Mouse (Mus musculus) urinary bladder, adult 2 months (tissue): Measurements from ENCODE around the gene Tbc1d8. TPM values are rescaled to one million over a fixed set of nuclear protein-coding genes. Genes with fewer than 3 reads are reported as not detected.

Experiments used
- DNase-seq: peaks from one replicate; pipeline ENCODE4 v3.0.0; 2022; ENCODE audit warnings: low spot score
- polyA plus RNA-seq: library from polyadenylated mRNA; depleted of rRNA; stranded (reverse); fragments of >200 nt; gene quantifications from 2 replicates; pipeline ENCODE4 v1.2.3, GENCODE M21; 2012

Tbc1d8 gene
- polyA plus RNA-seq, 1 experiment: 40.9 TPM

- no peak for DNase-seq
Observed at GRCm38 (mm10) chr1:39394096-39394495, 84.5 kb downstream of the Tbc1d8 start.

- DNase-seq: no peak
Observed at GRCm38 (mm10) chr1:39393217-39393867, 85.2 kb downstream of the Tbc1d8 start.

GRCm38 (mm10) chr1:39392189-39392588 is 86.4 kb downstream of the Tbc1d8 start:
- DNase-seq: peak; percentile 66

GRCm38 (mm10) chr1:39391652-39392051 is 86.9 kb downstream of the Tbc1d8 start:
- no peak for DNase-seq

GRCm38 (mm10) chr1:39389338-39389737 is 89.2 kb downstream of the Tbc1d8 start:
- no peak for DNase-seq

GRCm38 (mm10) chr1:39388163-39388562 is 90.4 kb downstream of the Tbc1d8 start:
- no peak for DNase-seq

- no peak for DNase-seq
Observed at GRCm38 (mm10) chr1:39387497-39387896, 91.1 kb downstream of the Tbc1d8 start.

- no peak for DNase-seq
Observed at GRCm38 (mm10) chr1:39386456-39386855, 92.1 kb downstream of the Tbc1d8 start.

GRCm38 (mm10) chr1:39384914-39385313 is 93.6 kb downstream of the Tbc1d8 start:
- DNase-seq: no peak

GRCm38 (mm10) chr1:39381017-39381416 is 97.5 kb downstream of the Tbc1d8 start:
- DNase-seq: no peak

GRCm38 (mm10) chr1:39379021-39379420 is 99.5 kb downstream of the Tbc1d8 start:
- no peak for DNase-seq

GRCm38 (mm10) chr1:39378540-39378939 is 100.0 kb downstream of the Tbc1d8 start:
- no peak for DNase-seq

- DNase-seq: no peak
Observed at GRCm38 (mm10) chr1:39376726-39377240, 101.8 kb downstream of the Tbc1d8 start.

GRCm38 (mm10) chr1:39376121-39376520 is 102.4 kb downstream of the Tbc1d8 start:
- DNase-seq: no peak

- no peak for DNase-seq
Observed at GRCm38 (mm10) chr1:39374231-39374809, 104.2 kb downstream of the Tbc1d8 start.

GRCm38 (mm10) chr1:39373378-39373777 is 105.2 kb downstream of the Tbc1d8 start:
- no peak for DNase-seq

- no peak for DNase-seq
Observed at GRCm38 (mm10) chr1:39372220-39372843, 106.2 kb downstream of the Tbc1d8 start.

GRCm38 (mm10) chr1:39370431-39370830 is 108.1 kb downstream of the Tbc1d8 start:
- DNase-seq: no peak

- DNase-seq: no peak
Observed at GRCm38 (mm10) chr1:39368267-39368841, 110.2 kb downstream of the Tbc1d8 start.

- peak; percentile 92 for DNase-seq
Observed at GRCm38 (mm10) chr1:39367601-39368266, 110.8 kb downstream of the Tbc1d8 start, which contains the start of gene Rpl31. Gene Rpl31, plus strand, starts transcription at chr1:39367842.

GRCm38 (mm10) chr1:39367045-39367444 is 111.5 kb downstream of the Tbc1d8 start:
- DNase-seq: no peak

- no peak for DNase-seq
Observed at GRCm38 (mm10) chr1:39365562-39365961, 113.0 kb downstream of the Tbc1d8 start.
